Mouse (Mus musculus) forebrain, postnatal 0 days (tissue): Measurements from ENCODE around the gene Serpinf1. TPM values are rescaled to one million over a fixed set of nuclear protein-coding genes. Genes with fewer than 3 reads are reported as not detected.

Experiments used
- ATAC-seq: fragments of 200-750 bp; cut with Nextera tagmentation; 2 replicates; pipeline ENCODE4 v1.8.0; 2017; ENCODE audit warnings: mild to moderate bottlenecking, moderate library complexity
- DNase-seq: peaks from one replicate; pipeline ENCODE4 v3.0.0-alpha.2; 2015
- H3K27ac ChIP-seq: fragments of 300-500 bp; sonication (generic); 2 replicates; pipeline ENCODE4 v1.5.1; 2014; ENCODE audit warnings: low read depth, mild to moderate bottlenecking, antibody characterized with exemption, low read length, moderate library complexity, mixed read lengths
- H3K27me3 ChIP-seq: fragments of 300-500 bp; sonication (generic); 2 replicates; pipeline ENCODE4 v1.6.1; 2014; ENCODE audit warnings: mild to moderate bottlenecking, low read length, mixed read lengths; ENCODE audit not compliant: insufficient read depth
- H3K36me3 ChIP-seq: fragments of 300-500 bp; sonication (generic); 2 replicates; pipeline ENCODE4 v1.6.1; 2014; ENCODE audit warnings: mild to moderate bottlenecking, moderate library complexity; ENCODE audit not compliant: insufficient read depth
- H3K4me1 ChIP-seq: fragments of 300-500 bp; sonication (generic); 2 replicates; pipeline ENCODE4 v1.6.1; 2014; ENCODE audit warnings: antibody characterized with exemption; ENCODE audit not compliant: insufficient read depth
- H3K4me2 ChIP-seq: fragments of 300-500 bp; sonication (generic); 2 replicates; pipeline ENCODE4 v1.6.1; 2014; ENCODE audit warnings: low read depth, mild to moderate bottlenecking, moderate library complexity
- H3K4me3 ChIP-seq: fragments of 300-500 bp; sonication (generic); 2 replicates; pipeline ENCODE4 v1.5.1; 2014; ENCODE audit warnings: low read depth, low read length, mixed read lengths
- H3K9ac ChIP-seq: fragments of 300-500 bp; sonication (generic); 2 replicates; pipeline ENCODE4 v1.6.1; 2014; ENCODE audit warnings: mild to moderate bottlenecking
- H3K9me3 ChIP-seq: fragments of 300-500 bp; sonication (generic); 2 replicates; pipeline ENCODE4 v1.6.1; 2016; ENCODE audit warnings: low read length
- CTCF ChIP-seq: sonication (generic); IDR thresholded peaks from 2 replicates; pipeline ENCODE4 v1.5.1; 2016; ENCODE audit warnings: antibody characterized with exemption, control low read depth, low read depth
- WGBS: fragments of 180-500 bp; shearing (Covaris S2); extraction: QIAGEN DNeasy Blood & Tissue Kit; methylation state at CpG from one replicate; pipeline ENCODE4 v1.1.7; 2014; 5-methylcytosine and 5-hydroxymethylcytosine counted together
- microRNA counts: library from miRNA; unstranded; fragments of <30 nt; microRNA quantifications from one replicate; lab custom pipeline; 2015
- microRNA-seq, 2 experiments: library from miRNA; unstranded; fragments of <30 nt; microRNA quantifications; one replicate each; pipeline ENCODE4; 2016
- polyA plus RNA-seq: library from polyadenylated mRNA; unstranded; fragments of >200 nt; fragmentation: Nextera tagmentation; extraction: Ambion mirVana; gene quantifications from 2 replicates; pipeline ENCODE4 v1.2.1, GENCODE M21; 2015
- total RNA-seq: library from RNA; depleted of rRNA; stranded (reverse); fragments of >200 nt; gene quantifications from 2 replicates; pipeline ENCODE4 v1.2.3, GENCODE M21; 2014; rRNA removed

Serpinf1 gene
- total and polyA plus RNA-seq, 2 experiments from 2014 or later, result 44.6 to 53.3 TPM

DNA sequence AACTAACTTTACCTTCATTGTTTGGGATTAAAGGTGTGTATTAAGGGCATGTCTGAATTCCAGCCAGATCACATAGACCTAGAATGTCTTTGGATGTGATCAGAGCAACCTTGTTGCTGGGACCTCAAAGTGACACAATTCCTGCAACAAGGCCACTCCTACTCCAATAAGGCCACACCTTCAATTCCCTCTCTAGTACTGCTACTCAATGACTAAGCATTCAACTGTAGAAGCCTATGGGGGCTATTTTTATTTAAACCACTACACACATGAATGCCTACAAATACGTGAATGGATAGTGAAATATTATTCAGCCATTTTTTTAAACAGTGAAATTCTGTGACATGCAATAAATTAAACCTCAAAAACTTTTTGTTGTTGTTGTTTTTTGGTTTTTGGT, 45.4 kb downstream of the Serpinf1 start:
- Histone ChIP-seq H3K27me3 (no peaks in the 10 kb centered on the region), H3K9ac (no peak overlapping the region), H3K36me3 (no peaks in the 10 kb centered on the region), H3K4me2 (no peak overlapping the region), H3K9me3 (no peaks in the 10 kb centered on the region), H3K4me1 (no peaks in the 10 kb centered on the region), H3K4me3 (no peak overlapping the region), H3K27ac (no peak overlapping the region)
- DNase-seq (no peak), ATAC-seq (no peak)
- TF ChIP-seq CTCF, result no peak
- WGBS, result 85% methylated on average over 1 of the region's 1 CpGs

MicroRNAs within 50 kb of the gene (microRNA counts, 519-probe panel; counts per million panel counts)
- microRNA mmu-miR-22 (lab: Ali Mortazavi, UCI), result 6,545 counts per million, percentile 86 among the panel's probes with 10 or more counts

Small RNA genes lying within 50 kb of the gene (microRNA-seq; reads per million reads assigned to microRNA genes)
- gene Mir22, result 10,902 to 11,316 reads per million in 2 experiments

Other genes with a start within 250 kb of the Serpinf1 start
- gene Ovca2, start 243.9 kb downstream of the Serpinf1 start, total RNA-seq, result 15.5 and 19.6 TPM in 2 replicates
- 11.5 and 16.3 TPM in 2 replicates for gene Ovca2, start 243.9 kb downstream of the Serpinf1 start, polyA plus RNA-seq
- gene Dph1, start 231.5 kb downstream of the Serpinf1 start, total RNA-seq, result 19.5 and 21.0 TPM in 2 replicates
- gene Dph1, start 231.5 kb downstream of the Serpinf1 start, polyA plus RNA-seq, result 12.7 and 13.8 TPM in 2 replicates
- 10.6 and 11.0 TPM in 2 replicates for gene Rtn4rl1, start 228.9 kb downstream of the Serpinf1 start, total RNA-seq
- 11.9 and 15.6 TPM in 2 replicates for gene Rtn4rl1, start 228.9 kb downstream of the Serpinf1 start, polyA plus RNA-seq
- 41.6 and 58.5 TPM in 2 replicates for gene Rpa1, start 74.4 kb downstream of the Serpinf1 start, total RNA-seq
- 50.1 and 54.1 TPM in 2 replicates for gene Rpa1, start 74.4 kb downstream of the Serpinf1 start, polyA plus RNA-seq
- gene Smyd4, start 74.3 kb downstream of the Serpinf1 start, total RNA-seq, result 20.8 and 28.8 TPM in 2 replicates
- 13.9 and 21.5 TPM in 2 replicates for gene Smyd4, start 74.3 kb downstream of the Serpinf1 start, polyA plus RNA-seq
- gene Serpinf2, start 16.9 kb upstream of the Serpinf1 start, total RNA-seq, result 0.24 TPM in 1 of 2 replicates, not detected in the other
- not detected in 2 replicates for gene Serpinf2, start 16.9 kb upstream of the Serpinf1 start, polyA plus RNA-seq
- 15.8 and 15.9 TPM in 2 replicates for gene Wdr81, start 32.0 kb upstream of the Serpinf1 start, total RNA-seq
- gene Wdr81, start 32.0 kb upstream of the Serpinf1 start, polyA plus RNA-seq, result 4.2 and 4.9 TPM in 2 replicates
- gene Tlcd2, start 39.0 kb upstream of the Serpinf1 start, total RNA-seq, result 0.31 and 1.4 TPM in 2 replicates
- gene Tlcd2, start 39.0 kb upstream of the Serpinf1 start, polyA plus RNA-seq, result 0.79 and 1.2 TPM in 2 replicates
- gene Prpf8, start 64.1 kb upstream of the Serpinf1 start, total RNA-seq, result 89.0 and 120 TPM in 2 replicates
- 25.6 and 27.9 TPM in 2 replicates for gene Prpf8, start 64.1 kb upstream of the Serpinf1 start, polyA plus RNA-seq
- gene Rilp, start 87.4 kb upstream of the Serpinf1 start, total RNA-seq, result 0.67 and 1.6 TPM in 2 replicates
- gene Rilp, start 87.4 kb upstream of the Serpinf1 start, polyA plus RNA-seq, result 2.9 and 4.9 TPM in 2 replicates
- 4.0 and 4.5 TPM in 2 replicates for gene Scarf1, start 90.8 kb upstream of the Serpinf1 start, total RNA-seq
- gene Scarf1, start 90.8 kb upstream of the Serpinf1 start, polyA plus RNA-seq, result 3.1 and 3.5 TPM in 2 replicates
- 16.5 and 24.0 TPM in 2 replicates for gene Slc43a2, start 109.0 kb upstream of the Serpinf1 start, total RNA-seq
- 10.4 and 14.1 TPM in 2 replicates for gene Slc43a2, start 109.0 kb upstream of the Serpinf1 start, polyA plus RNA-seq
- gene Pitpna, start 165.4 kb upstream of the Serpinf1 start, total RNA-seq, result 83.0 and 95.7 TPM in 2 replicates
- gene Pitpna, start 165.4 kb upstream of the Serpinf1 start, polyA plus RNA-seq, result 85.8 and 101 TPM in 2 replicates
- 52.4 and 57.4 TPM in 2 replicates for gene Inpp5k, start 208.3 kb upstream of the Serpinf1 start, total RNA-seq
- 50.2 and 50.7 TPM in 2 replicates for gene Inpp5k, start 208.3 kb upstream of the Serpinf1 start, polyA plus RNA-seq
- 17.5 and 21.0 TPM in 2 replicates for gene Myo1c, start 227.8 kb upstream of the Serpinf1 start, total RNA-seq
- gene Myo1c, start 227.8 kb upstream of the Serpinf1 start, polyA plus RNA-seq, result 6.5 and 8.2 TPM in 2 replicates